Mouse (Mus musculus) right cerebral cortex, postnatal 14 days (tissue): ENCODE measurements around the gene Olfr495.

Source experiments
- DNase-seq: peaks from one replicate; pipeline ENCODE4 v3.0.0; 2022

Olfr495 gene

DNA sequence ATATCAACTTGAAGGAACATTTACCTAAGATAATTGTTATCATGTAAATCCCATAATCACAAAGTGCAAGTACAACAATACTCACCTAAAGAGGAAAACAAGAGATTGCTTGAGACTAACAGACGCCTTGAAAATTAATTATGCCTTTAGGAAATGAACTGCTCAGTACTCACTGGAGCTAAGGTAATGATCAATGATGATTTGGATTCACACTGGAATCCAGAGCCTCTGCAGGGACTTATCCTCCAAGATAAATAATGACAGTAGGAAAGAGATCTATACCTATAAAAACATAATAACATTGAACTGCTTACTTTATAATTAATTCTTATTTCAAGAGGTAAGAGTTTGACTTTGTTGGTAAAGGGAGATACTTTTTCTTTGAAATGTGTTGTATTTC lies at the start of gene Olfr495:
Olfr495 (plus strand) TSS at position 301 of the 400 bp plus-strand sequence.
- DNase-seq = no peak

DNA sequence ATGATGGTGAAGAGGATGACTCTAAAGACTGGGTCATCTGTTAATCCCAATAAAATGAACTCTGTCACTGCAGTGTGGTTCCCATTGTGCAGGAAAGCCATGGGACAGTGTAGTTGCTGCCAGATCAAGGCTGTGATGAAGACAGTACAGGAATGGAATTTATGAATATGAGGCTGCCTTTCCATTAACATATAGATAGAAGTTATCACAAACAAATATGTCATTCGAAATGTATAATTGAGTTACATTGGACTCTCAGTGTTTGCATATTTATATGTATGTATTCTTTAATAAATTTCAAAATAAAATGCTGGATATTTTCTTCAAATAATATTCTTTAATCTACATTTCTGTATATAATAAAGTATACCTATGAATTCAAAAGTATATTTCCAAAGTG lies 46.1 kb upstream of the Olfr495 start, which contains the start of gene Olfr493:
Olfr493 (minus strand) TSS at position 101 of the 400 bp plus-strand sequence.
- DNase-seq = no peak

DNA sequence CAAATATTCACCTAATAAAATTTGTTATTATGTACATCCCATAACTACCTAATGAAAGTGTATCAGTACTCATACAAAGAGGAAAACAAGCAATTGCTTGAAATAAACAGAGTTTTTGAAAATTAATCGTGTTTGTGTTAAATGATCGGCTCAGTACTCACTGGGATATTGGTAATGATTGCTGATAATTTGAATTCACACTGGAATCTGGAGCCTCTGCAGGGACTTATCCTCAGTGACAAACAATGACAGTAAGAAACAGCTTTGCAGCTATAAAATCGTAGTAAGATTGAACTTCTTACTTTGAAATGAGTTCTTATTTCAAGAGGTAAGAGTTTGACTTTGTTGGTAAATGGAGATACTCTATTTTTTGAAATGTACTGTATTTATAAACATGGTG lies 27.9 kb upstream of the Olfr495 start, which contains the start of gene Olfr494:
Olfr494 (plus strand) TSS at position 301 of the 400 bp plus-strand sequence.
- DNase-seq = no peak

DNA sequence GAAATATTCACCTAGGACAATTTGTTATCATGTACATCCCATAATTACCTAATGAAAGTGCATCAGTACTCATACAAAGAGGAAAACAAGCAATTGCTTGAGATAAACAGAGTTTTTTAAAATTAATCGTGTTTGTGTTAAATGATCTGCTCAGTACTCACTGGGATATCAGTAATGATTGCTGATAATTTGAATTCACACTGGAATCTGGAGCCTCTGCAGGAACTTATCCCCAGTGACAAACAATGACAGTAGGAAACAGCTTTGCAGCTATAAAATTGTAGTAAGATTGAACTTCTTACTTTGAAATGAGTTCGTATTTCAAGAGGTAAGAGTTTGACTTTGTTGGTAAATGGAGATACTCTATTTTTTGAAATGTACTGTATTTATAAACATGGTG lies 27.2 kb downstream of the Olfr495 start, which contains the start of gene Olfr497:
Olfr497 (plus strand) TSS at position 301 of the 400 bp plus-strand sequence.
- DNase-seq = no peak
